ENCODE assay signal across 8 mouse cellular contexts in the genomic region with DNA sequence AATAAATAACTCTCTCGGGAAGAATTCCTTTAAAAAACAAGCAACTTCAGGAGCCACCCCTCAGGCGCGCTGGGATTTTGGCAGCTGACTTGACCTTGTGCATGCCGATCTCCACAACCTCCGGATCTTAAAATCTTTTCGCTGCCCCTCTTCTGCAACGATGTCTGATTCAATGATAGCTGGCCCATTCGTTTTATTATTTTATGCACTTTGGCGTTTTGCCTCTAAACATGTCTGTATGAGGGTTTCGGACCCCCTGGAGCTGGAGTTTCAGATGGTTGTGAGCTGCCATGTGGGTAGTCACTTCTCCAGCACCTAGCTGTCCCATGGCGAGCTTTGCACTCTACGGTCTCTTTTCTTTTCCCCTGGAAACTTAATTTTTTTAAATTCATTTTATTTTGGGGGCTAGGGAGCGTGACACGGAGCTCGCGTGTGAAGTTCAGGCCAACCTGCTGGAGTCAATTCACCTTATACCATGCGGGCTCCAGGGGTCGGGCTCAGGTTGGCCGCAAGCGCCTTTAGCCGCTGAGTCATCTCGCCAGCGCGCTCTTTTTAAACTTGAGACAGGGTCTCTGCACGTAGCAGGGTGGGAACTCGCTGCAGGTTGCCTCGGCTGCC. TPM values are rescaled to one million over a fixed set of nuclear protein-coding genes. Genes with fewer than 3 reads are reported as not detected.
DNase-seq lines count a peak whose midpoint lies in the region; ATAC-seq lines count a peak whose summit lies in the region.

No protein-coding gene starts in this region.

- 1% methylated on average over 27 of the region's 27 CpGs for WGBS in forebrain, embryonic 16.5 days
- WGBS in kidney, embryonic 14.5 days: under 1% methylated on average over 27 of the region's 27 CpGs
- 1% methylated on average over 27 of the region's 27 CpGs for WGBS in midbrain, embryonic 12.5 days

- H3K4me1 ChIP-seq in forebrain, embryonic 16.5 days (replicated peaks; ENCODE audit: control insufficient read depth, insufficient read depth, low read length): peaks cover 20% of the 10 kb centered on the region
- H3K4me1 ChIP-seq in kidney, embryonic 14.5 days (ENCODE audit: control insufficient read depth, insufficient read depth, low read length): peaks cover 14% of the 10 kb centered on the region
- peaks cover 25% of the 10 kb centered on the region for H3K4me1 ChIP-seq in midbrain, embryonic 12.5 days

- no peaks in the 10 kb centered on the region for H3K27me3 ChIP-seq in forebrain, embryonic 16.5 days (replicated peaks; ENCODE audit: control insufficient read depth, insufficient read depth, low read length)
- H3K27me3 ChIP-seq in kidney, embryonic 14.5 days (ENCODE audit: control insufficient read depth, insufficient read depth, low read length): no peaks in the 10 kb centered on the region
- H3K27me3 ChIP-seq in midbrain, embryonic 12.5 days: no peaks in the 10 kb centered on the region

- peak overlapping the region; percentile 54 for H3K4me3 ChIP-seq in forebrain, embryonic 16.5 days (replicated peaks; ENCODE audit: low read length)
- H3K4me3 ChIP-seq in kidney, embryonic 14.5 days (ENCODE audit: low read length): peak overlapping the region; percentile 54
- peak overlapping the region; percentile 90 for H3K4me3 ChIP-seq in midbrain, embryonic 12.5 days

- no peaks in the 10 kb centered on the region for H3K36me3 ChIP-seq in forebrain, embryonic 16.5 days (ENCODE audit: control insufficient read depth, insufficient read depth)
- peaks cover 6% of the 10 kb centered on the region; the same call in 1 of the 2 replicates for H3K36me3 ChIP-seq in kidney, embryonic 14.5 days (ENCODE audit: control insufficient read depth, insufficient read depth, low read length)
- peaks cover 1% of the 10 kb centered on the region; the same call in 1 of the 2 replicates for H3K36me3 ChIP-seq in midbrain, embryonic 12.5 days

- H3K27ac ChIP-seq in forebrain, embryonic 16.5 days (ENCODE audit: low read length): peak overlapping the region; percentile 64
- H3K27ac ChIP-seq in kidney, embryonic 14.5 days (ENCODE audit: low read depth, low read length): peak overlapping the region; percentile 89
- peak overlapping the region; percentile 92 for H3K27ac ChIP-seq in midbrain, embryonic 12.5 days (replicated peaks)

- no peaks in the 10 kb centered on the region for H3K9me3 ChIP-seq in forebrain, embryonic 16.5 days (ENCODE audit: control insufficient read depth, low read length)
- no peaks in the 10 kb centered on the region for H3K9me3 ChIP-seq in kidney, embryonic 14.5 days (ENCODE audit: control insufficient read depth, low read length)
- no peaks in the 10 kb centered on the region for H3K9me3 ChIP-seq in midbrain, embryonic 12.5 days

- peak; percentile 6; the same call in 1 of the 2 replicates for ATAC-seq in frontal cortex, adult (ENCODE audit: low TSS enrichment)
- no peak; the same call in none of the 2 replicates for ATAC-seq in forebrain, embryonic 16.5 days
- ATAC-seq in kidney, embryonic 14.5 days (ENCODE audit: low FRiP score, low TSS enrichment): peak; percentile 30
- no peak; the same call in 1 of the 2 replicates for ATAC-seq in midbrain, embryonic 12.5 days (ENCODE audit: low FRiP score, low read depth)

- peak overlapping the region; percentile 78 for H3K4me2 ChIP-seq in forebrain, embryonic 16.5 days (ENCODE audit: low read length)
- peak overlapping the region; percentile 50 for H3K4me2 ChIP-seq in kidney, embryonic 14.5 days (replicated peaks; ENCODE audit: low read depth, low read length)
- peak overlapping the region; percentile 69 for H3K4me2 ChIP-seq in midbrain, embryonic 12.5 days (replicated peaks)

- DNase-seq in frontal cortex, adult 2 months (ENCODE audit: extremely low spot score in 1 of 2, low spot score in 1 of 2): no peak
- DNase-seq in MN1 (ENCODE audit: low spot score): peak; percentile 38
- no peak for DNase-seq in left cerebral cortex, adult 18-20 months (ENCODE audit: low spot score in 2 of 2)
- DNase-seq in spleen, adult 12 weeks (ENCODE audit: low spot score): no peak

- peak overlapping the region; percentile 98 for H3K9ac ChIP-seq in forebrain, embryonic 16.5 days (replicated peaks; ENCODE audit: low read depth, low read length)
- peak overlapping the region; percentile 70 for H3K9ac ChIP-seq in kidney, embryonic 14.5 days (ENCODE audit: low read depth, low read length)
- H3K9ac ChIP-seq in midbrain, embryonic 12.5 days (replicated peaks): peak overlapping the region; percentile 88

RNA-seq across cellular contexts. Expression of a gene that starts 0.4 kb away (rescaled TPM):
- 0.64 and 0.78 TPM in 2 replicates for polyA plus RNA-seq in frontal cortex, adult 2 months (2012; rRNA removed)
- 1.4 TPM in 2 replicates for polyA plus RNA-seq in forebrain, embryonic 16.5 days (2015; fragmentation: Nextera tagmentation; extraction: Ambion mirVana)
- polyA plus RNA-seq in kidney, embryonic 14.5 days (2014; fragmentation: Nextera tagmentation; extraction: Ambion mirVana): 3.4 and 5.5 TPM in 2 replicates
- 1.9 and 2.3 TPM in 2 replicates for polyA plus RNA-seq in midbrain, embryonic 12.5 days (2016; fragmentation: Nextera tagmentation; extraction: Ambion mirVana)
- 1 to 10 TPM in 1 of 2 experiments, under 1 TPM in 1; 0.96 to 2.4 TPM for total RNA-seq in left cerebral cortex, adult 18-20 months (2021)

RNA-seq across cellular contexts. Expression of a gene that starts 0.5 kb away (rescaled TPM):
- polyA plus RNA-seq in frontal cortex, adult 2 months (2012; rRNA removed): 87.8 and 92.8 TPM in 2 replicates
- polyA plus RNA-seq in forebrain, embryonic 16.5 days (2015; fragmentation: Nextera tagmentation; extraction: Ambion mirVana): 57.5 and 65.9 TPM in 2 replicates
- 36.5 and 47.4 TPM in 2 replicates for polyA plus RNA-seq in kidney, embryonic 14.5 days (2014; fragmentation: Nextera tagmentation; extraction: Ambion mirVana)
- polyA plus RNA-seq in midbrain, embryonic 12.5 days (2016; fragmentation: Nextera tagmentation; extraction: Ambion mirVana): 94.1 and 101 TPM in 2 replicates
- 10 to 100 TPM; 80.1 to 81.7 TPM for total RNA-seq in left cerebral cortex, adult 18-20 months (2021)

RNA-seq across cellular contexts. Expression of a gene that starts 10.7 kb away (rescaled TPM):
- 88.0 and 91.7 TPM in 2 replicates for polyA plus RNA-seq in frontal cortex, adult 2 months (2012; rRNA removed)
- polyA plus RNA-seq in forebrain, embryonic 16.5 days (2015; fragmentation: Nextera tagmentation; extraction: Ambion mirVana): 93.0 and 94.4 TPM in 2 replicates
- polyA plus RNA-seq in kidney, embryonic 14.5 days (2014; fragmentation: Nextera tagmentation; extraction: Ambion mirVana): 114 and 138 TPM in 2 replicates
- polyA plus RNA-seq in midbrain, embryonic 12.5 days (2016; fragmentation: Nextera tagmentation; extraction: Ambion mirVana): 104 and 128 TPM in 2 replicates
- 10 to 100 TPM; 85.6 to 87.3 TPM for total RNA-seq in left cerebral cortex, adult 18-20 months (2021)

RNA-seq across cellular contexts. Expression of a gene that starts 28.8 kb away (rescaled TPM):
- polyA plus RNA-seq in frontal cortex, adult 2 months (2012; rRNA removed): 29.8 and 29.9 TPM in 2 replicates
- 1.1 and 2.3 TPM in 2 replicates for polyA plus RNA-seq in forebrain, embryonic 16.5 days (2015; fragmentation: Nextera tagmentation; extraction: Ambion mirVana)
- polyA plus RNA-seq in kidney, embryonic 14.5 days (2014; fragmentation: Nextera tagmentation; extraction: Ambion mirVana): 7.9 and 8.5 TPM in 2 replicates
- polyA plus RNA-seq in midbrain, embryonic 12.5 days (2016; fragmentation: Nextera tagmentation; extraction: Ambion mirVana): 0.82 and 0.89 TPM in 2 replicates
- 10 to 100 TPM in 1 of 2 experiments, 1 to 10 TPM in 1; 8.6 to 11.0 TPM for total RNA-seq in left cerebral cortex, adult 18-20 months (2021)

RNA-seq across cellular contexts. Expression of a gene that starts 37.0 kb away (rescaled TPM):
- 0.46 and 2.3 TPM in 2 replicates for polyA plus RNA-seq in frontal cortex, adult 2 months (2012; rRNA removed)
- not detected in 2 replicates for polyA plus RNA-seq in forebrain, embryonic 16.5 days (2015; fragmentation: Nextera tagmentation; extraction: Ambion mirVana)
- 0.28 TPM in 1 of 2 replicates, not detected in the other for polyA plus RNA-seq in kidney, embryonic 14.5 days (2014; fragmentation: Nextera tagmentation; extraction: Ambion mirVana)
- polyA plus RNA-seq in midbrain, embryonic 12.5 days (2016; fragmentation: Nextera tagmentation; extraction: Ambion mirVana): 0.10 TPM in 1 of 2 replicates, not detected in the other
- total RNA-seq in left cerebral cortex, adult 18-20 months (2021): 1 to 10 TPM; 1.7 to 1.9 TPM

Comparison
In these comparisons a context has a peak if more than half of its experiments do, and no peak if none do; other contexts are left out.
1. ATAC-seq: peak in frontal cortex, adult (single experiment) and kidney, embryonic 14.5 days (single experiment); none in forebrain, embryonic 16.5 days (single experiment) and midbrain, embryonic 12.5 days (single experiment).
2. Peak in every context shown above with its lines, with median percentiles within 50 percentile points of each other: H3K27ac ChIP-seq, H3K4me2 ChIP-seq, H3K4me3 ChIP-seq and H3K9ac ChIP-seq.